Mouse (Mus musculus) bone marrow macrophage, adult 2 months (primary cell): Measurements from ENCODE around the gene Itpr1.

Experiments used
- CTCF ChIP-seq: IDR thresholded peaks from 2 replicates; pipeline ENCODE4 v1.5.1; 2012; ENCODE audit warnings: low read depth, mild to moderate bottlenecking, low read length, moderate library complexity
- POLR2A ChIP-seq: IDR thresholded peaks from 2 replicates; pipeline ENCODE4 v1.6.1; 2012; ENCODE audit warnings: mild to moderate bottlenecking, low read depth, low read length, borderline replicate concordance

GRCm38 (mm10) chr6:108519327-108519726, 306.4 kb downstream of the Itpr1 start:
- TF ChIP-seq POLR2A: no peak
- no peak for TF ChIP-seq CTCF
